Mouse (Mus musculus) cerebellum, adult 2 months (tissue): ENCODE data around the gene Tnfaip2. TPM values are rescaled to one million over a fixed set of nuclear protein-coding genes. Genes with fewer than 3 reads are reported as not detected.

Experiments used
- DNase-seq, 2 experiments: peaks; one replicate each; pipeline ENCODE4 v3.0.0; 2021
- H3K27ac ChIP-seq: fragments of 200-500 bp; 2 replicates; pipeline ENCODE4 v1.5.1; 2012; ENCODE audit warnings: low read length, control low read depth, inconsistent platforms; ENCODE audit not compliant: insufficient read depth
- H3K27me3 ChIP-seq: fragments of 200-500 bp; 2 replicates; pipeline ENCODE4 v1.6.1; 2012; ENCODE audit warnings: inconsistent platforms, mild to moderate bottlenecking, low read length, moderate library complexity; ENCODE audit not compliant: control insufficient read depth, insufficient read depth
- H3K4me1 ChIP-seq: fragments of 200-500 bp; 2 replicates; pipeline ENCODE4 v1.6.1; 2011; ENCODE audit warnings: low read length; ENCODE audit not compliant: control insufficient read depth, insufficient read depth
- H3K4me3 ChIP-seq: fragments of 200-500 bp; replicated peaks from 2 replicates; pipeline ENCODE3; 2011; ENCODE audit warnings: mild to moderate bottlenecking, low read depth, low read length, control low read depth; ENCODE audit not compliant: insufficient read depth
- CTCF ChIP-seq: fragments of 200-500 bp; IDR thresholded peaks from 2 replicates; pipeline ENCODE4 v1.5.1; 2011; ENCODE audit warnings: low read depth, mild to moderate bottlenecking, control low read depth, low read length, moderate library complexity, borderline replicate concordance; ENCODE audit not compliant: insufficient read depth
- POLR2A ChIP-seq: fragments of 200-500 bp; IDR thresholded peaks from 2 replicates; pipeline ENCODE4 v1.6.1; 2011; ENCODE audit warnings: low read length, control low read depth, borderline replicate concordance; ENCODE audit not compliant: insufficient read depth
- WGBS: fragments of 180-500 bp; shearing (Covaris S2); methylation state at CpG from one replicate; pipeline ENCODE4 v1.1.7; 2018; 5-methylcytosine and 5-hydroxymethylcytosine counted together
- polyA plus RNA-seq: library from polyadenylated mRNA; depleted of rRNA; stranded (reverse); fragments of >200 nt; gene quantifications from 2 replicates; pipeline ENCODE4 v1.2.3, GENCODE M21; 2012; rRNA removed

The Tnfaip2 gene
- 0.87 and 1.2 TPM in 2 replicates for polyA plus RNA-seq

- TF ChIP-seq CTCF (no peak), POLR2A (no peak)
- Histone ChIP-seq H3K4me3 (no peak within 1 kb of the TSS), H3K27me3 (peaks cover 2% of the 10 kb centered on the region; the same call in 1 of the 2 replicates), H3K4me1 (no peaks in the 10 kb centered on the region), H3K27ac (no peak within 1 kb of the TSS)
- 2% methylated on average over 48 of the region's 48 CpGs for WGBS
- DNase-seq = no peak
Observed at GRCm38 (mm10) chr12:111442309-111443010, at the start of gene Tnfaip2. TSS of gene Tnfaip2 (plus strand) at chr12:111442469.

- 85% methylated on average over 6 of the region's 6 CpGs for WGBS
Observed at GRCm38 (mm10) chr12:111394008-111394407, 48.3 kb upstream of the Tnfaip2 start.

GRCm38 (mm10) chr12:111396997-111397396 lies 45.3 kb upstream of the Tnfaip2 start:
- H3K4me3 ChIP-seq = no peak overlapping the region
- 50% methylated on average over 5 of the region's 5 CpGs for WGBS
- 0 out of 2 replicates have a peak, but pooled peaks cover 3% of the 10 kb centered on the region for H3K4me1 ChIP-seq
- TF ChIP-seq CTCF = no peak
- no peak for TF ChIP-seq POLR2A
- DNase-seq = no peak
- no peak overlapping the region for H3K27ac ChIP-seq
- no peaks in the 10 kb centered on the region for H3K27me3 ChIP-seq

More at GRCm38 (mm10) chr12:111394008-111394407, 48.3 kb upstream of the Tnfaip2 start:
- DNase-seq = no peak
- Histone ChIP-seq H3K4me1 (0 out of 2 replicates have a peak, but pooled peaks cover 3% of the 10 kb centered on the region), H3K4me3 (no peak overlapping the region), H3K27ac (no peak overlapping the region), H3K27me3 (no peaks in the 10 kb centered on the region)
- TF ChIP-seq POLR2A (no peak), CTCF (no peak)

GRCm38 (mm10) chr12:111401454-111402184 lies 40.6 kb upstream of the Tnfaip2 start:
- Histone ChIP-seq H3K27ac (no peak overlapping the region), H3K27me3 (no peaks in the 10 kb centered on the region), H3K4me3 (no peak overlapping the region), H3K4me1 (0 out of 2 replicates have a peak, but pooled peaks cover 3% of the 10 kb centered on the region)
- 26% methylated on average over 15 of the region's 15 CpGs for WGBS
- peak; percentile 70 to 79 for DNase-seq
- peak; percentile 92 for TF ChIP-seq CTCF
- TF ChIP-seq POLR2A = no peak

- no peaks in the 10 kb centered on the region for H3K27me3 ChIP-seq
- DNase-seq = no peak
- no peak overlapping the region for H3K4me3 ChIP-seq
- no peak for TF ChIP-seq POLR2A
- no peak for TF ChIP-seq CTCF
- 72% methylated on average over 10 of the region's 10 CpGs for WGBS
- peaks cover 7% of the 10 kb centered on the region for H3K4me1 ChIP-seq
- no peak overlapping the region for H3K27ac ChIP-seq
Observed at GRCm38 (mm10) chr12:111404880-111405279, 37.4 kb upstream of the Tnfaip2 start.

- TF ChIP-seq CTCF (no peak), POLR2A (no peak)
- 5% methylated on average over 24 of the region's 24 CpGs for WGBS
- Histone ChIP-seq H3K27ac (no peak within 1 kb of the TSS), H3K4me3 (no peak within 1 kb of the TSS), H3K4me1 (peaks cover 13% of the 10 kb centered on the region), H3K27me3 (no peaks in the 10 kb centered on the region)
- no peak for DNase-seq
Observed at GRCm38 (mm10) chr12:111406622-111407021, 35.6 kb upstream of the Tnfaip2 start, which contains the start of gene Lbhd2. TSS of gene Lbhd2 (plus strand) at chr12:111406809.

GRCm38 (mm10) chr12:111409583-111409982 lies 32.7 kb upstream of the Tnfaip2 start:
- H3K4me1 ChIP-seq = peaks cover 13% of the 10 kb centered on the region
- H3K4me3 ChIP-seq = no peak overlapping the region
- peak; percentile 51 to 61 for DNase-seq
- TF ChIP-seq POLR2A (no peak), CTCF (no peak)
- WGBS = 15% methylated on average over 5 of the region's 5 CpGs
- H3K27me3 ChIP-seq = no peaks in the 10 kb centered on the region
- no peak overlapping the region for H3K27ac ChIP-seq
